Mouse (Mus musculus): ENCODE results near the gene Slc28a3. TPM values are rescaled to one million over a fixed set of nuclear protein-coding genes. Genes with fewer than 3 reads are reported as not detected.

The Slc28a3 gene
- polyA plus RNA-seq, 1 experiment from 2014 or later, result not detected

DNA sequence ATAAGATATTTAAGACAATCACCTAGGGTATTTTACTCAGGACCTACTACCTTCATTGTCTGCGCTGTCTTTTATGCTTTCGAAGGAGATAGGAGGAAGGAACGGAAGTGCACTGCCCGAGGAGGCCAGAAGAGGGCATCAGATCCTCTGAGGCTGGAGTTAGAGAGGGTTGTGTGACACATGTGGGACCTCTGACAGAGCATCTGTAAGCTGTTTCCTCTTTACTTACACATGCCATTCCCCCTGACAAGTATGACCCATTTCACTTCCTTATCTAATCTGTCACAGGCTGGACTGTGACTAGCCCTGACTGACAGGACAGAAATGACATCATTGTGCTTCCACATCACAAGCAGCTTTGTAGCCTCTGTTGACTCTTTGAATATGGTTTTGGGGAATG is 94.4 kb downstream of the Slc28a3 start:
- Histone ChIP-seq H3K4me2 (replicated peaks) (no peak overlapping the region), H3K4me3 (no peak overlapping the region), H3K36me3 (no peaks in the 10 kb centered on the region), H3K9me3 (replicated peaks) (0 out of 2 replicates have a peak, but pooled peaks cover 5% of the 10 kb centered on the region), H3K27me3 (no peaks in the 10 kb centered on the region), H3K27ac (no peak overlapping the region), H3K4me1 (0 out of 2 replicates have a peak, but pooled peaks cover 5% of the 10 kb centered on the region), H3K9ac (no peak overlapping the region)
- no peak for ATAC-seq (ENCODE audit: low FRiP score)
- 99% methylated on average over 4 of the region's 4 CpGs for WGBS

- Histone ChIP-seq H3K9ac (no peak overlapping the region), H3K4me3 (no peak overlapping the region), H3K4me2 (replicated peaks) (no peak overlapping the region), H3K27ac (no peak overlapping the region), H3K9me3 (replicated peaks) (0 out of 2 replicates have a peak, but pooled peaks cover 5% of the 10 kb centered on the region), H3K36me3 (no peaks in the 10 kb centered on the region), H3K4me1 (0 out of 2 replicates have a peak, but pooled peaks cover 2% of the 10 kb centered on the region), H3K27me3 (no peaks in the 10 kb centered on the region)
- no peak for ATAC-seq (ENCODE audit: low FRiP score)
- 77% methylated on average over 5 of the region's 5 CpGs for WGBS
Measured at GRCm38 (mm10) chr13:58515635-58516034, 95.0 kb downstream of the Slc28a3 start.

DNA sequence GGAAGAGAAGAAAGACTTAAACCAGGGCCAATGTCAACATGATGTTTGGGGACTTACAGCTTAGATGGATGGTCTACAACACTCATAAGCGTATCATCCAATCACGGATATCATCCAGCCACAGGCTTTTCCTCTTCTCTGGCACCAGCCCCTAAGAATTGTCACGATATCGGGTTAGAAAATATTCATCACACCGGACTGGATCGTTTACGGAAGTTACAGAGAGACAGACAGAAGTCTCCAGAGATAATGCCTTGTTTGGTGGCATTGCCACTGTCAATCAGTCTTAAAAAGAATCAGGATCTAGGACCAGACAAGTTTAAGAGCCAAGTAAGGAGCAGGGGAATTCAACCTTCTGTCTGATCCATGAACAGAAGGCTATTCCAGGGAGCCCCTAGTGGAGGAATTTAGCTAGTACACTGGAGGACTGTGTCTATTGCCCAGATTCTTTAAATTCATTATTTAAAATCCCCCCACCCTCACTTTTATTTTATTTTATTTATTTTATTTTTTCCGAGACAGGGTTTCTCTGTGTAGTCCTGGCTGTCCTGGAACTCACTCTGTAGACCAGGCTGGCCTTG is 96.4 kb downstream of the Slc28a3 start:
- no peak overlapping the region for H3K9ac ChIP-seq
- no peak for ATAC-seq (ENCODE audit: low FRiP score)
- H3K36me3 ChIP-seq, result no peaks in the 10 kb centered on the region
- H3K4me3 ChIP-seq, result no peak overlapping the region
- H3K9me3 ChIP-seq (replicated peaks), result 0 out of 2 replicates have a peak, but pooled peaks cover 5% of the 10 kb centered on the region
- H3K27ac ChIP-seq, result no peak overlapping the region
- 90% methylated on average over 8 of the region's 8 CpGs for WGBS
- no peak overlapping the region for H3K4me2 ChIP-seq (replicated peaks)
- H3K27me3 ChIP-seq, result no peaks in the 10 kb centered on the region
- no peaks in the 10 kb centered on the region for H3K4me1 ChIP-seq

DNA sequence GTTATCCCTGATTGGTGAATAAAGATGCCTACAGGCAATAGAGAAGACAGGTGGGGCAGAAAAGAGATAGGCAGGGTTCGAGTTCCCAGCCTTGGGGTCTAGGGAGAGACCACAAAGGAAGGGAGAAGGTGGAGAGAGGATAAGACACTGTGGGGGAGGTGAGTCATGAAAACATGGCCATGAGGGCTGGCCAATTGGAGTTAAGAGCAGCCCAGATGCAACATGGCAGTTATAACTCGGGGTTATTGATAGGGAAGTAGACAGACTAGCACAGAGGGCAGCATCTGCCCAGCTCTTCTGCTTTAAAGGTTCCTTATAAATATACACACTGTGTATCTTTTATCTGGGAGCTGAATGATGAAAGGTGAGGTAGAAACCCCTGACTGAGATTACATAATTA is 98.8 kb downstream of the Slc28a3 start:
- Histone ChIP-seq H3K9me3 (replicated peaks) (0 out of 2 replicates have a peak, but pooled peaks cover 5% of the 10 kb centered on the region), H3K4me3 (no peak overlapping the region), H3K36me3 (no peaks in the 10 kb centered on the region), H3K9ac (no peak overlapping the region), H3K27me3 (no peaks in the 10 kb centered on the region), H3K4me1 (no peaks in the 10 kb centered on the region), H3K27ac (no peak overlapping the region), H3K4me2 (replicated peaks) (no peak overlapping the region)
- no peak for ATAC-seq (ENCODE audit: low FRiP score)
- WGBS, result 77% methylated on average over 2 of the region's 2 CpGs

DNA sequence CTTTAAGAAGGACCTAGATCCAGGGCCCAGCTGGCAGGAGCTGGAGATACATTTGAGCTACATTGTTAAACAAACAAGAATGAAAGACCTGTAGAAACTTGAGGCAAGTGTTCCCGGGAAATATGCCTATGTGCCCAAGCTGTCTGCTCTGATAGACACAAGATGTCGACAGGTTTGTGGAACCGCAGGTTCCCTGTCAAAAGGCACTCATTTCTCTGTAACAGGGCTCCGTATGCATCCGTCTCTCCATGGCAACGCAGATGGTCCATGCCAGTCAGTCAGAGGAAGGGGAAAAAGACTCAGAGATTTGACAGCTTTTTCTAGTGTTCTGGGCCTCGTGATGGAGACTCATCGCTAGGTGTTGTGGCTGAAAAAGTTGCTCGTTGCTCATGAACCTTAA is 99.4 kb downstream of the Slc28a3 start:
- no peak overlapping the region for H3K4me2 ChIP-seq (replicated peaks)
- WGBS, result 79% methylated on average over 9 of the region's 9 CpGs
- H3K27ac ChIP-seq, result no peak overlapping the region
- H3K27me3 ChIP-seq, result no peaks in the 10 kb centered on the region
- ATAC-seq (ENCODE audit: low FRiP score), result no peak
- H3K36me3 ChIP-seq, result no peaks in the 10 kb centered on the region
- H3K4me3 ChIP-seq, result no peak overlapping the region
- H3K4me1 ChIP-seq, result no peaks in the 10 kb centered on the region
- H3K9ac ChIP-seq, result no peak overlapping the region
- 0 out of 2 replicates have a peak, but pooled peaks cover 2% of the 10 kb centered on the region for H3K9me3 ChIP-seq (replicated peaks)

- WGBS, result 55% methylated on average over 3 of the region's 3 CpGs
- no peak for ATAC-seq (ENCODE audit: low FRiP score)
Measured at GRCm38 (mm10) chr13:58509241-58509640, 101.4 kb downstream of the Slc28a3 start.

DNA sequence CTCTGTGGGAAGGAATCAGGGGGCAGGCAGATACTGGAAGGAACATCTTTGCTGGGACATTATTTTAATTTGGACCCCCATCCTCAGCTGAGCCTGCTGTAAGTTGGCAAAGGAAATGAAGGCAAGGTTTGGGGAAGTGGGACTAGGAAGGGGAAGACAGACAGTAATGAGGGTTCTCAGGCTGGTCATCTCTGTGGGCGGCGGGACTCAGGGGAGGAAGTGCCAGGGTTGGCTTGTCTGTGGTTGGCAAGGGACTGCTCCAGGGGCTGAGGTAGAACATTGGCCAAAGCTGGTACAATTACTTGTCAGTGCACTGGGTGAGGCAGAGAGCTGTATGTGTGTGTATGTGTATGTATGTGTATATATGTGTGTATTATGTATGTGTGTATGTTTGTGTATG is 107.1 kb downstream of the Slc28a3 start:
- H3K9ac ChIP-seq, result no peak overlapping the region
- no peaks in the 10 kb centered on the region for H3K4me1 ChIP-seq
- no peak for ATAC-seq (ENCODE audit: low FRiP score)
- no peak overlapping the region for H3K4me2 ChIP-seq (replicated peaks)
- H3K27ac ChIP-seq, result no peak overlapping the region
- H3K4me3 ChIP-seq, result no peak overlapping the region
- H3K27me3 ChIP-seq, result no peaks in the 10 kb centered on the region
- 90% methylated on average over 2 of the region's 2 CpGs for WGBS
- H3K36me3 ChIP-seq, result no peaks in the 10 kb centered on the region
- H3K9me3 ChIP-seq (replicated peaks), result no peaks in the 10 kb centered on the region

More at GRCm38 (mm10) chr13:58509241-58509640, 101.4 kb downstream of the Slc28a3 start:
- Histone ChIP-seq H3K27me3 (no peaks in the 10 kb centered on the region), H3K36me3 (no peaks in the 10 kb centered on the region), H3K9ac (no peak overlapping the region), H3K4me1 (no peaks in the 10 kb centered on the region), H3K27ac (no peak overlapping the region), H3K4me3 (no peak overlapping the region), H3K9me3 (replicated peaks) (no peaks in the 10 kb centered on the region), H3K4me2 (replicated peaks) (no peak overlapping the region)

- 85% methylated on average over 12 of the region's 12 CpGs for WGBS
Measured at GRCm38 (mm10) chr13:58497809-58498208, 112.9 kb downstream of the Slc28a3 start.

More at GRCm38 (mm10) chr13:58497809-58498208, 112.9 kb downstream of the Slc28a3 start:
- no peak overlapping the region for H3K9ac ChIP-seq
- ATAC-seq (ENCODE audit: low FRiP score), result no peak
- no peak overlapping the region for H3K27ac ChIP-seq
- H3K4me3 ChIP-seq, result no peak overlapping the region
- H3K36me3 ChIP-seq, result no peaks in the 10 kb centered on the region
- H3K9me3 ChIP-seq (replicated peaks), result no peaks in the 10 kb centered on the region
- H3K4me2 ChIP-seq (replicated peaks), result no peak overlapping the region
- peaks cover 12% of the 10 kb centered on the region for H3K4me1 ChIP-seq
- no peaks in the 10 kb centered on the region for H3K27me3 ChIP-seq

Other genes with a start within 250 kb of the Slc28a3 start
- 24.1 and 27.3 TPM in 2 replicates for gene 2210016F16Rik, start 225.7 kb downstream of the Slc28a3 start, polyA plus RNA-seq (2016; fragmentation: Nextera tagmentation; extraction: Ambion mirVana)
- 29.6 and 32.1 TPM in 2 replicates for gene Rmi1, start 208.6 kb downstream of the Slc28a3 start, polyA plus RNA-seq (2016; fragmentation: Nextera tagmentation; extraction: Ambion mirVana)
- 1,934 and 2,030 TPM in 2 replicates for gene Hnrnpk, start 207.5 kb downstream of the Slc28a3 start, polyA plus RNA-seq (2016; fragmentation: Nextera tagmentation; extraction: Ambion mirVana)
- gene Ntrk2, start 195.7 kb upstream of the Slc28a3 start, polyA plus RNA-seq (2016; fragmentation: Nextera tagmentation; extraction: Ambion mirVana), result 65.4 and 71.2 TPM in 2 replicates

Measured in hindbrain, embryonic 12.5 days (tissue).